Mouse (Mus musculus) forebrain, embryonic 14.5 days (tissue): ENCODE measurements around the gene Slc35c2. TPM values are rescaled to one million over a fixed set of nuclear protein-coding genes. Genes with fewer than 3 reads are reported as not detected.
A peak's percentile ranks its signal among the peaks of the same experiment; 100 is the strongest.

Source experiments
- ATAC-seq: fragments of 200-750 bp; cut with Nextera tagmentation; 2 replicates; pipeline ENCODE4 v1.8.0; 2017; ENCODE audit warnings: mild to moderate bottlenecking, moderate library complexity
- DNase-seq: peaks from one replicate; pipeline ENCODE4 v3.0.0-alpha.2; 2015; ENCODE audit warnings: low spot score
- H3K27ac ChIP-seq: fragments of 300-500 bp; sonication (generic); 2 replicates; pipeline ENCODE4 v1.5.1; 2014; ENCODE audit warnings: low read depth, mild to moderate bottlenecking, control low read depth, low read length, moderate library complexity
- H3K27me3 ChIP-seq: fragments of 300-500 bp; sonication (generic); replicated peaks from 2 replicates; pipeline ENCODE4 v1.6.1; 2014; ENCODE audit warnings: low read length, control low read depth, mixed read lengths; ENCODE audit not compliant: control insufficient read depth, insufficient read depth
- H3K36me3 ChIP-seq: fragments of 300-500 bp; sonication (generic); 2 replicates; pipeline ENCODE4 v1.6.1; 2014; ENCODE audit warnings: low read length, control low read depth; ENCODE audit not compliant: control insufficient read depth, insufficient read depth
- H3K4me1 ChIP-seq: fragments of 300-500 bp; sonication (generic); 2 replicates; pipeline ENCODE4 v1.6.1; 2014; ENCODE audit warnings: antibody characterized with exemption, low read length, control low read depth; ENCODE audit not compliant: control insufficient read depth, insufficient read depth
- H3K4me2 ChIP-seq: fragments of 300-500 bp; sonication (generic); 2 replicates; pipeline ENCODE4 v1.6.1; 2014; ENCODE audit warnings: mild to moderate bottlenecking, control low read depth, low read length
- H3K4me3 ChIP-seq: fragments of 300-500 bp; sonication (generic); 2 replicates; pipeline ENCODE4 v1.5.1; 2014; ENCODE audit warnings: low read depth, low read length, control low read depth
- H3K9ac ChIP-seq: fragments of 300-500 bp; sonication (generic); 2 replicates; pipeline ENCODE4 v1.6.1; 2014; ENCODE audit warnings: mild to moderate bottlenecking, low read length, control low read depth, moderate library complexity
- H3K9me3 ChIP-seq: fragments of 300-500 bp; sonication (generic); replicated peaks from 2 replicates; pipeline ENCODE4 v1.6.1; 2016; ENCODE audit warnings: low read length, control low read depth, mixed read lengths; ENCODE audit not compliant: control insufficient read depth
- WGBS: fragments of 180-500 bp; shearing (Covaris S2); extraction: QIAGEN DNeasy Blood & Tissue Kit; methylation state at CpG from one replicate; pipeline ENCODE4 v1.1.7; 2014; 5-methylcytosine and 5-hydroxymethylcytosine counted together
- polyA plus RNA-seq: library from polyadenylated mRNA; unstranded; fragments of >200 nt; fragmentation: Nextera tagmentation; extraction: Ambion mirVana; gene quantifications from 2 replicates; pipeline ENCODE4 v1.2.1, GENCODE M21; 2014

The Slc35c2 gene
- polyA plus RNA-seq, result 54.7 and 56.4 TPM in 2 replicates

GRCm38 (mm10) chr2:165287202-165287984, at the start of gene Slc35c2:
Gene Slc35c2, minus strand, starts transcription at chr2:165287869.
- peak; percentile 93 for ATAC-seq
- H3K27ac ChIP-seq, result peak within 1 kb of the TSS; percentile 90
- H3K9me3 ChIP-seq, result no peaks in the 10 kb centered on the region
- peaks cover 40% of the 10 kb centered on the region for H3K36me3 ChIP-seq
- no peaks in the 10 kb centered on the region for H3K27me3 ChIP-seq
- H3K4me2 ChIP-seq, result peak within 1 kb of the TSS; percentile 95
- peak; percentile 96 for DNase-seq
- peaks cover 17% of the 10 kb centered on the region for H3K4me1 ChIP-seq
- 1% methylated on average over 49 of the region's 49 CpGs for WGBS
- H3K4me3 ChIP-seq, result peak within 1 kb of the TSS; percentile 74
- peak within 1 kb of the TSS; percentile 77 for H3K9ac ChIP-seq

DNA sequence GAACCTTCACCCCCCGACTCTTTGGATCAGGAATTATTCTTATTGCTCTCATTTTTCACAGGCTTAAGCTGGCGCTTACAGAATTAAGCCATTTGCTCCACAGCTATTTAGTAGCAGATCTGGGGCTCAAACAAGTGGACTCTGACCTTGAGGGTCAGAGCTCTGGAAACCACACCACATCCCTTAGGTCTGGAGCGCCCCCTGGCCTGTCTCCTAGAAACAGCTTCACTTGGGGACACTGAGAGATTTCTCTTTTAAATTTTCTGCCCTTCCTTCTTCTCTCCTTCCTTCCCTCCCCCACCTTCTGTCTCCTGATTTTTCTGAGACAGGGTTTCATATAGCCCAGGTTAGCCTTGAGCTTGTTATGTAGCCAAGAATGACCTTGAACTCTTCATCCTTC, 49.5 kb upstream of the Slc35c2 start:
- Histone ChIP-seq H3K36me3 (no peaks in the 10 kb centered on the region), H3K27me3 (no peaks in the 10 kb centered on the region), H3K27ac (no peak overlapping the region), H3K9me3 (no peaks in the 10 kb centered on the region), H3K9ac (no peak overlapping the region), H3K4me2 (no peak overlapping the region), H3K4me1 (peaks cover 4% of the 10 kb centered on the region; the same call in 1 of the 2 replicates), H3K4me3 (no peak overlapping the region)
- ATAC-seq (no peak), DNase-seq (no peak)
- 40% methylated on average over 3 of the region's 3 CpGs for WGBS

DNA sequence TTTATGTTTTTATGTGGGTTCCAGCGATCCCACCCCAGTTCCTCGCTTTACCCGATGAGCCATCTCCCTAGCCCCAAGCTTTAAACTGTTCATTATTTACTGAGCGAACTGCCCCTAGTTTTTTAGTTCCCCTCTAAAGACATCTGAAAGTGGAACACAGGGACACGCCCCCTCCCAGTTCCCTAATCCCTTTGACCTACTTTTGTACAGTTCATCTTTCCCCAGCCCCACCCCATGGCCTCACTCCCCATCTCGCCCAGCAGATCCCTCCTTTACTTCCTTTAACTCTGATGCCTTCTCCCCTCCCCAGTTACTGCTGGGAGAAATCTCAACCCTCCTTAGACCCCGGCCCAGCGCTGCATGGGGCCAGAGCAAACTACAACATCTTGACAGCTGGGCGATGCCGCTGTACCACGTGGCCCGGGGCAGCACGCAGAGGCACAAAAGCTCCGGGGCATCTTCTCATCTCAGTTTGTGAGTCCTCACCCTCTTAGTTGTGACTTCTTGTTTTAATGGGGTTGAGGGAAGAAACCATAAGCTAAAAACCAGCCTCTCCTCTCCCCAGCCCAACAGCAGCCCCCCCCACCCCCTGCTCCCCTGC, 45.0 kb upstream of the Slc35c2 start:
- Histone ChIP-seq H3K36me3 (no peaks in the 10 kb centered on the region), H3K4me2 (no peak overlapping the region), H3K27ac (no peak overlapping the region), H3K27me3 (no peaks in the 10 kb centered on the region), H3K9ac (no peak overlapping the region), H3K4me1 (peaks cover 6% of the 10 kb centered on the region), H3K4me3 (no peak overlapping the region), H3K9me3 (no peaks in the 10 kb centered on the region)
- DNase-seq (no peak), ATAC-seq (no peak)
- 41% methylated on average over 14 of the region's 14 CpGs for WGBS

- no peak for ATAC-seq
- Histone ChIP-seq H3K4me1 (peaks cover 23% of the 10 kb centered on the region), H3K4me2 (no peak overlapping the region), H3K27ac (no peak overlapping the region), H3K27me3 (no peaks in the 10 kb centered on the region), H3K4me3 (no peak overlapping the region), H3K36me3 (no peaks in the 10 kb centered on the region), H3K9me3 (no peaks in the 10 kb centered on the region), H3K9ac (no peak overlapping the region)
- WGBS, result 69% methylated on average over 3 of the region's 3 CpGs
- DNase-seq, result no peak
Measured at GRCm38 (mm10) chr2:165329703-165330102, 42.0 kb upstream of the Slc35c2 start.

GRCm38 (mm10) chr2:165328746-165329145, 41.1 kb upstream of the Slc35c2 start:
- ATAC-seq (no peak), DNase-seq (no peak)
- no peaks in the 10 kb centered on the region for H3K36me3 ChIP-seq
- WGBS, result 76% methylated on average over 5 of the region's 5 CpGs
- no peak overlapping the region for H3K4me2 ChIP-seq
- no peak overlapping the region for H3K9ac ChIP-seq
- H3K4me1 ChIP-seq, result peaks cover 31% of the 10 kb centered on the region
- no peak overlapping the region for H3K4me3 ChIP-seq
- no peak overlapping the region for H3K27ac ChIP-seq
- H3K27me3 ChIP-seq, result no peaks in the 10 kb centered on the region
- no peaks in the 10 kb centered on the region for H3K9me3 ChIP-seq

GRCm38 (mm10) chr2:165327386-165327785, 39.7 kb upstream of the Slc35c2 start:
- WGBS, result 23% methylated on average over 7 of the region's 7 CpGs
- DNase-seq, result peak; percentile 37

GRCm38 (mm10) chr2:165326304-165327190, 38.9 kb upstream of the Slc35c2 start, which contains the start of gene Elmo2:
Gene Elmo2, minus strand, starts transcription at chr2:165326479.
- peak; percentile 98 for ATAC-seq

More at GRCm38 (mm10) chr2:165327386-165327785, 39.7 kb upstream of the Slc35c2 start:
- Histone ChIP-seq H3K27me3 (no peaks in the 10 kb centered on the region), H3K4me2 (peak overlapping the region; percentile 88), H3K9me3 (no peaks in the 10 kb centered on the region), H3K4me3 (peak overlapping the region; percentile 90; the same call in 1 of the 2 replicates), H3K4me1 (peaks cover 30% of the 10 kb centered on the region), H3K9ac (peak overlapping the region; percentile 63), H3K27ac (peak overlapping the region; percentile 91), H3K36me3 (no peaks in the 10 kb centered on the region)
- ATAC-seq, result no peak

DNA sequence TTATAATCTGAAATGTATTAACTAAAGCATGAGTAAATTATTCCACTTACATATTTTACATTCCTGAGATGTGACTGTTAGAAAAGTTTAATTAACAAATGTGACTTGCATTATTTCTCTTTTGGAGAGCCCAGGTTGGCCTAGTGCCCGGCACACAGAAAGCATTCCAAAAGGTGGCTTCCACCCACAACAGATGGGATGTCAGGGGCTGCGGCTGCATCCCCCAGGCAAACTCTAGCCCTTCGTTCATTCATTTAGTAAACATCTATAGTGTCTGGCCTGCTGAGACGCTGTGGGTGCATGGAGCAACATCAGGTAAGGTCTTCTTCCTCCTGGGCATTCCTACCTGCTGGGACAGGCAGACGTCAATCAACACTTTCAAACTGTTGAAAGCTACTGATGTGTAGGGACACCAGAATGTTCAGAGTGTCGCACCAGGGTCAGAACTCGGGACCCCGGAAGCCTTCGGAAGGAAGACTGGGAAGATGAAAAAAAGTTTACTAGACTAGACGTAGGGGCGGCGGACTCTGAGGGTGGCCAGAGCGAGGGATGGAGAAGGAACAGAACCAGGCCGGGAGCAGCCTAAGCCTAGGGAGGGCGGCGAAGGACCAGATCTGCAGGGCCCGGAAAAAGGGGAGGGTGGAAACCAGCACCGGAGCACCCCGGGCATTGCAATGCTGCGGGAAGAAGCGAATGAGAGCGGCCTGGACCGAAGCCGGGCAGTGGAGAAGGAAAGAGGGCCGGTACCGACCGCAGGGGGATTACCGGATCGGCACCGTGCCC, 38.0 kb upstream of the Slc35c2 start:
- peak overlapping the region; percentile 71 for H3K27ac ChIP-seq
- H3K9me3 ChIP-seq, result no peaks in the 10 kb centered on the region
- H3K4me1 ChIP-seq, result peaks cover 37% of the 10 kb centered on the region
- under 1% methylated on average over 30 of the region's 30 CpGs for WGBS
- peak overlapping the region; percentile 93 for H3K4me2 ChIP-seq
- H3K9ac ChIP-seq, result peak overlapping the region; percentile 94
- peak; percentile 41 for DNase-seq
- no peaks in the 10 kb centered on the region for H3K27me3 ChIP-seq
- H3K36me3 ChIP-seq, result no peaks in the 10 kb centered on the region
- H3K4me3 ChIP-seq, result peak overlapping the region; percentile 90
- ATAC-seq, result peak; percentile 30

More at GRCm38 (mm10) chr2:165326304-165327190, 38.9 kb upstream of the Slc35c2 start, which contains the start of gene Elmo2:
- under 1% methylated on average over 54 of the region's 55 CpGs for WGBS
- Histone ChIP-seq H3K27ac (peak within 1 kb of the TSS; percentile 91), H3K27me3 (no peaks in the 10 kb centered on the region), H3K9ac (peak within 1 kb of the TSS; percentile 94), H3K4me3 (peak within 1 kb of the TSS; percentile 90), H3K4me1 (peaks cover 30% of the 10 kb centered on the region), H3K4me2 (peak within 1 kb of the TSS; percentile 93), H3K9me3 (no peaks in the 10 kb centered on the region), H3K36me3 (no peaks in the 10 kb centered on the region)
- DNase-seq, result peak; percentile 99
